Mouse (Mus musculus) gastrocnemius, postnatal 4 days (tissue): Measurements from ENCODE around the gene Dusp11. TPM values are rescaled to one million over a fixed set of nuclear protein-coding genes. Genes with fewer than 3 reads are reported as not detected.
"Not testable (repeated sequence)": the region's sequence is repeated elsewhere in the genome, so short reads cannot be mapped to it uniquely, and the experiment has no call there.

Experiments
- DNase-seq, 2 experiments: peaks; one replicate each; pipeline ENCODE4 v3.0.0; 2021 to 2022; ENCODE audit warnings: low spot score in 2 of 2, mixed read lengths in 2 of 2
- long read RNA-seq, 2 experiments: library from polyadenylated mRNA; stranded (forward); transcript quantifications; one replicate each; pipeline ENCODE4 v2.0.0; 2021
- total RNA-seq, 2 experiments: library from RNA; stranded (reverse); gene quantifications; 2 replicates each; pipeline ENCODE4 v1.2.3; 2021

Dusp11 gene
- 10 to 100 TPM; 61.6 to 72.7 TPM for total RNA-seq
- long read RNA-seq, experiment 1, full-length matches to known transcripts = 15 of 21 reads
- long read RNA-seq, experiment 1, partial matches to known transcripts = 1 of 21 reads
- long read RNA-seq, experiment 1, other reads (novel, unspliced or antisense) = 5 of 21 reads
- long read RNA-seq, experiment 2, full-length matches to known transcripts = 20 of 26 reads
- long read RNA-seq, experiment 2, partial matches to known transcripts = 0 of 26 reads
- long read RNA-seq, experiment 2, other reads (novel, unspliced or antisense) = 6 of 26 reads

DNA sequence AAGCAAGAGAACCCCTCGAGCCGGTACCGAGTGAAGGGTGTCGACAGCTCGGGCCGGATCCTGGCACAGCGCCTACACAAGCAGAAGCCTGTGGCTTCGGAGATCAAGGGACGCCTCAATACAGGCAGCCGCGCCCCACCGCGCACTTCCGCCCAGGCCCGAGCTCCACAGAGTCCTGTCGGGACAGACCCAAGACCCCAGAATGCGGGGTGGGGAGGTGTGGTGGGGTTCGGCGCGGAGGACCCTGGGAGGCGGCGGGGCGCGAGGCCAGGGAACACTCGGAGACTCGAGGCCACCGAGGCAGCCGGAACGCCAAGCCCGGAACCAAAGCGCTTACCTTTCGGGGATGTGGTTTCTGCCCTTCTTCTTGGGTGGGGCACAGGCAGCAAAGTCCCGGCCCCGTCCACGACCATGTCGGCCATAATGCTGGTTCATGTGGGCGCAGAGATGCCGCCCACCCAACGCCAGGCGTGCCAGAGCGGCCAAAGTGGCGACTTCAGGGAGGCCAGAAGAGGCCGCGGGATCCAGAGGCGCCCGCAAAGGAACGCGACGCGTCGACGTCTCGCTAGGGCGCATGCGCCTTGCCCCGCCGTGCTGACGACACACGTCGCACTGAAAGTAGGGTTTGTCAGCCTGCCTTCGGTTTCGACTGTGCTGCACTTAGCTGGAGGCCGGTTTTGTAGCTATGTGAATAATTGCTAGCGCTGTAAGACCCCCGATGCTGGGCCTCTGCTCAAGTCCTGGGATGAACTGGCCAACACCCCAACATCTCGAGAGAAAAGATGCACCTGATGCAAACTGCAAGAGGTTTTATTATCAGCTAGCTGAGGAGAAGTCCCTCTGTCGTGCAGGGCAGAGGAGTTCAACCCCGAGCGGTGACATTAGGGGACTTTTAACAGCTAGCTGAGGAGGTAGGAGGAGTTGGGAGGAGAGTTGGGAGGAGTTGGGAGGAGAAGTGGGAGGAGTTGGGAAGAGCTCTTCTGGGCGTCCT is at the start of gene Dusp11:
Gene Dusp11 (minus strand): TSS at position 567 of the 991 bp plus-strand sequence.
- DNase-seq = peak; percentile 93 to 95

DNA sequence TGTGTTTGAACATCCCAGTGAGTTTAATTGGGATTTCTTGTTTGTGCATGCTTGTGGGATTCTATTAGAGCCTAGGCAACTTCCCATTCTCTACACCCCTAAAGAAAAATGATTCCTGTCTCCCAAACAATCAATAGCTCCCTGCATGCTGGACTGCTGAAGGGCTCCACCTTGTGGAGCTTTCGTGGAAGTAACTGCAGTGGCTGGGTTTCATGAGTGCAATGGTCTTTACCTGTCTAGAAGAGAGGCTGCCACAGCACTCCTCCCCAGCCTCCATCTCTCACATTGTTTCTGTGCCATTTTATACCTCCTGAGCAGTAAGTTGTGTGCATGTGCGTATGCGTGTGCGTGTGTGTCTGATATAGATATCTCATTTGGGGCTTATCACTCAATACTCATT is 48.5 kb upstream of the Dusp11 start:
- DNase-seq = peak in 1 of 2 experiments; percentile 30

DNA sequence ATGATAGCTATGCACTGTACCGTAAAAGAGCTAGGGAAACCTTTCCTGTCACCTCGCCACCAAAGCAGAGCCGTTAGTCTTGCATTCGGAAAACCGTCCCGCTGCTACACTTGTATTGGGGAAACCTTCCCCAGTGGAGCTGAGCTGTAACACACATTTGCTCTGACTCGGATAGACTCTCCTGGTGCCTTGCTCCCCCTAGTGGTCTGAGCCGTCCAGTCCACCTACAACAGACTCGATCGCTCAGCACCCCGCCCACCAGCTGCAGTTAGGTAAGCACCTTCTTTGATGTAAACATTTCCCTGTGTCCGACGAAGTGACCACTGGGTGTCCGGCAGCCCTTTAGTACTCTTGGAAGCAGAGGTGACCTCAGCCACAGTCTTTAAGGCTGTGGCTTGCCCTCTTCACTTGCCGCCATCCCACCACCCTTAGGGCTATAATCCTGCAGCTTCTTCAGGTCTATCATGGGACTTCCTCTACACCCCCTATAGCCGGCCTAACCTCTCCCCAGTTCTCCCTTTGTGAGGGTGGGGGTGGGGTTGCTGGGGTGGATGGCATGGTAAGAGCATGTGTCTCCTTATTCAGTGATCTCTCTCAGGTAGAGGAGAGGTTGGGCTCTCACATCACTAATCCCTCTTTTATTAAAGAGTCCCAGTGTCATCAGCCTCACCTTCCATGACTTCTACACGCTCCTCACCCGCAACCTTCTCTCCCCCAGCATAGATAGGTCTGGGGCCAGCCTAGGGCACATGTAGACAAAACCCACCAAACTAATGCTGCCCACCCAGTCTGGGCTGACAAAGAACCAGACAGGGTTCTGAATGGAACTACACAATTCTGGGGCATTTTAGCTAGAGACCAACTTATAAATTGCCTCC is 43.0 kb upstream of the Dusp11 start:
- DNase-seq = peak; percentile 47 to 66

DNA sequence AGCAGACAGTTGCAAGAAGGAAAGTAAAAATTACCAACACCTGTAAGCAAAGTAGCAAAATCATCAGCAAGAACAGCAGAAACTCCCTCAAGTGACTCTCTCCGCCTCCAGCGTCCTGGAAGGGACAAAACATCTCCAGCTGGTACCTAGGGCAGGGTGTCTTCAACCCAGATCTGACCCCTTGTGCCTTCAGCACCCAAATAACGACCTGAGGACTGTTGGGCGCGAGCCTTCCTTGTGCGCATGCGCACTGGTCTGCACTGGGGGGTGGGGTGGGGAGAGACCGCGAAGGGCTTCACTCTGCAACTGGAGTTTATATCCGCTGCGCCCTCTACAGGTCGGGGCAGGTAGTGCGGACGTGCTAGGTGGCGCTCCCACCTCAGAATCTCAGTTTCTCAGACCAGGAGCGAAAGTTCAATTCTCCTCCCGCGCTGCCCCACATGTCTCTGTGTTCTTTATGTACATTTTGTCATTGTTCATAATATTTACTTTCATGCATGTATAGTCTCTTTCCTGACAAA is 42.0 kb upstream of the Dusp11 start:
- DNase-seq = no peak

DNA sequence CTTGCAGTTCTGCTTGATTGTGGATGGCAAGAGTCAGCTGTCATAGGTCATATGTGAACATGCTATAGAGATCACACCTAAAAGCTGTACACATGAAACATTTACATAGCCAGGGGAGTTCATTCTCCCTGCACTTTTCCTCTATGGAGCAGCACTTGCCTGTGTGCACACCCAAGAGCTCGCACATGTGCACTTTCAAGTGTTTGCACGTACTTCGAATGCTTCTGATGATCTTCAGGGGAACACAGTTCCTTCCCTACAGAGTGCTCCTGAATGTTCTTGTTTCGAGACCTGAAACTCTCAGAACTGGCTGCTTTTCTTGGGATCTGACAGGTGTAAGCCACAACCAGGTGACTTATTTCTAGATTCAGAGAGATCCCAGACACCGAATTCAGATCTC is 29.3 kb upstream of the Dusp11 start:
- DNase-seq = not testable (repeated sequence)

DNA sequence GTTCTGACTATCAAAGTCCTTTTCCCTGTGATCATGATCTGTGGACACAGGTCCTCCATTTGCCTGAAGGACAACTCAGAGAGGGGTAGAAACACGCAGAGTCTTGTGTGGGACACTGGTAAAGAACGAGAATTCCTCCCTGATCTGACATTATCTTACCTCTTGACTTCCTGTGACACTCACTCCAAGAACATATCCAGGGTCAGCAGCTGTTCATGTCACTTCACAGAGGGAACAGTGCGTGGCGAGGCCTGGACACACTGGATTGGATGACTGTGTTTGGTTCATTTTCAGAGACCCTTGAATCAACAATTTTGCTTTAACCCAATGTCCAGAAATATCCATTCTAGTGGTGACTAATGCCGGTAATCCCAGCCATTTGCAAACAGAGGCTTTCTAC is 28.1 kb upstream of the Dusp11 start:
- DNase-seq = not testable (repeated sequence)

DNA sequence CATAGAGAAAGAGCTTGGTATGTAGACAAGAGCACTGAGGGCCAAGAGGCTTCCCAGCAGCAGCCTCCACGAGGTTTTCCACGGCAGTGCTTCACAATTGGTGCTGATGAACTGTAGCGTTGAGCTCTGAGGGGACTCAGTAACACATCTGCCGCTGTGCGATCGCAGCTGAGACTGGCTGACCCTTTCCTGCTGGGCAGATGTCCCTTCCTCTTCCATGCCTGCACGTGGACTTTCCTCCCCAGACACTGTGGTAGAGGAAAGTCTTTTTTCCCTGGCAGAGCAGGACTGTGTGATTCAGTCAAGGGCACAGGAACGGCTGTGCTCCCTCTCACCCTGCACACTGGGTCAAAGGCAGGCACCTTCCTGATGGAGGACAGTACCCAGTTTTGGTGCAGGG is 22.9 kb upstream of the Dusp11 start:
- DNase-seq = no peak

DNA sequence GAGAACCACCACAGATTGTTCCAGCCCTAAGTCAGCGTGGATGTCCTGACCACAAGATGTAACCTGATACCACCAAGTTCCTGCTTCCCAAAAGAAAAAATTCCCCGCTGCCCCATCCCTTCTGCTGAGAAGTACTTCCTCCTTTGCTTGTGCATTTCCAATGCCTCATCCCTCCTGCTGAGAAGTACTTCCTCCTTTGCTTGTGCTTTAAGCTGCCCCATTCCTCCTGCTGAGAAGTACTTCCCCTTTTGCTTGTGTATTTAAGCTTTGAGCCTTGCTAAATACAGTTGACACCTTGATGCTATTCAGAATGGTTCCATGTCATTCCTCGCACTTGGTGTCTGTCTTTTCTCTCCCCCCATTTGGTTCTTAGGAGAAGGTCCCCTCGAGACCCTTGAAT is 17.3 kb upstream of the Dusp11 start:
- not testable (repeated sequence) for DNase-seq

DNA sequence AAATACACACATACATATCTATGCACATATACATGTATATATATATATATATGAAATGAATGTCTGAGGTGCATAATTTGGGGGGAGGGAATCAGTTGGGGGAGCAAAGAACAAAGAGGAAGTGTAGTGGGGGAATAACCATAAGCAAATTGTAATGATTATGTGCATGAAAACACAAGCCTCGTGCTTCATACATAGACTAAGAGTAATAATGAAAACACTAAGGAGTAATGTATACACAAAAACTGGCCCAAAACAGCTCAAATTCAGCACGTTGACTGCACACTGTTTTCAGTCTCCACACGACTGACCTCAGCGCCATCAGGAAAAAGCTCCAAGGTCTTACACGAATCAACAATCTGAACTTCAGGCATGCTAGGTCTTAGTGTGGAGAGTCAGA is 14.8 kb upstream of the Dusp11 start:
- DNase-seq = no peak

DNA sequence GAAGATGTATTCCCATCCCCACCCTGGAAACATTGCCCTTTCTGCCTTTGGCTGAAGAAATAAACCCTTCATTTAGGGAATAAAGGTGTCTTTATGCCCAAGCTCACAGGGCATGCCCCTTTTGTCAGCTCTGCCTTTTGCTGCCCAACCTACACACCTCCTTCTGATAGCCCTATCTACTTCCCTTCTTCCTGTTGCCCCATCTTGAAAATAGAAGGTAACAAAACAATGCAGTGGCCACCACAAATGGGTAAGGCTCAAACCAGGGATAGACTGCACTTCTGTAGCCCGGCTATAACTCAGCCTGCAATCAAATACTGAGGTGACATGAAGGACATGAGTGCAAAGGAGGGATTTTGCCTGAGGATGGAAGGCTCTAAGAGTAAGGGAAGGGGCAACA is 14.3 kb upstream of the Dusp11 start:
- DNase-seq = no peak

DNA sequence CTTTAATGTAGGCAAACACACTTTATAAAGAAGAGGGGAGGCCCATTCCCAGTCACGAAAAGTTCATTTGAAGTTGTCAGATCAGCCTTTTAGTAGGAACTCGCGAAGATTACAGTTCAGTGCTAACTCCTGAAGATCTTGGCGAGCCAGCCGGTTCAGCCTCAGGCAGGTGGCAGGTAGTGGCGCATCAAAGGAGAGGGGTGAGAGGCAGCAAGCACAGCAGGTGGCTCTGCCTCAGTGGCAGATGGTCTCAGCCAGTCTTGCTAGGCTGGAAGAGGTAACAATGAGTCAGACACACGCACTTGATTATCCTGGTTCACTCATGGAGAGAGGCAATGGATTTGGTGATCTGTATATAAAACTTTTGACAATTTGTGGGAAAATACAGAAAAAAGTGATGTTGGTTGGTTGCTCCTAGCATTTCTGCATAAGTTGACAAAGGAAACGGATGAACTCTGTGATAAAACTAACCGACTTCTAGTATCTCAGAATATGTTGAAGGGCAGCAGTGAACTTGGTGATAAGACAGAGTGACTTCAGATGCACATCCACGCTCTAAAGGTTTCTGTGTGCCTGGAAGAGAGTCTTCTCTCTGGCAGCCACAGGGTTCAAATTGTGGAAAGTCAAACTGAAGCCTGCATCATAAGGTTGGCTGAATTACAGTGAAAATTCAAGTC is 13.6 kb upstream of the Dusp11 start:
- DNase-seq = no peak

DNA sequence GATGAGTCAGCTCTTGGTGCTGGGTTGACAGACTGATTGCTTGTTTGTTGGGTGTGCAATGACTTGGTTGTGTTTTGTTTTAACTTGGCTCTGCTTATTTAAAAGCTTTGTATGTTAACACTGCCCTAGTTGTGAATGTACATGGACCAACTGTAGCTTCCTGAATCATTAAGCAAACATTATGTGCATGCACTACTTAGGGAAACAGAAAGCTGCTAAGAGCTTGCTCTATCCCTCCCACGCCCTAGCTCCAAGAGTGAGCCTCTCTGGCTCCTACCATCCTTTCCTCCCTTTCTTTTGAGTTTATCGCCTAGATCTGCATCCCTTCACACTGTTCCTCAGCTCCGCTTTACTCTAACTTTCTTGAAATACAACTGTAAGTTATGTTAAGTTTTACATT is 11.9 kb upstream of the Dusp11 start:
- DNase-seq = no peak

DNA sequence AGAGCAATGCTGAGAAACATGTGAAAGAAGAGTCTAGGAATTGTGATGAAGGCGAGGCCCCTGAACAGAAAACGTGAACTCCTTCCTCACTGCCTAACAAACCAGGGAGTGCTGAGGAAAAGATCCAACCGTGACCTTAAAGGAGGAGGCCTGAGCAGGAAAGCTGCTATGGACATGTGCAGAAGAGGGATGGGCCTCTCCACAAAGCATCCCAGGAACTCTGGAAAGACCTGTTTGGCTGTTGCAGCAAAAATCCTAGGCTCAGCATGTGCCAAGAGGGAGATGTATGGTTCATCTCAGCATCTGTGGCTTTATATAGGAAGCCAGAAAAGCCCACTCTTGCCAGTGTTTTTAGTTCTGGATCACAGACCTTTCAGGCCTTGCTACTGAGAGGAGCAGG is 11.2 kb upstream of the Dusp11 start:
- DNase-seq = no peak

DNA sequence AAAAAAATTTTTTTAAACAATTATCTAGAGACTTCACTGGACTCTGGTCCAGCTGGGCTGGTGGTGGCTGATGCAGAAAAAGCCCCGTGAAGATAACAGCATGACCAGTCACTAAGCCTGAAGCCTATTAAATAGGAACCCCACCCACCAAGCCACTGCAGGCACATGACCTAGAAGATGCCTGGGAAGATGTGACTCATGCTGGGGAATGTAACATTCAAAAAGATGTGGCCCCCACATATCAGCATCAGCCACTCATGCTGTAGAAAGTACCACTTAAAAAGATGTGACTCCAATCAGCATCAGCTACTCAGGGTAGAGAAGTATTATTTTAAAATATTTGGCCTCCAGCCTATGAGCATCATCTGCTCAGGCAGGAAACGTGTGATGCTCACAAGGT is 8.4 kb upstream of the Dusp11 start:
- DNase-seq = no peak

DNA sequence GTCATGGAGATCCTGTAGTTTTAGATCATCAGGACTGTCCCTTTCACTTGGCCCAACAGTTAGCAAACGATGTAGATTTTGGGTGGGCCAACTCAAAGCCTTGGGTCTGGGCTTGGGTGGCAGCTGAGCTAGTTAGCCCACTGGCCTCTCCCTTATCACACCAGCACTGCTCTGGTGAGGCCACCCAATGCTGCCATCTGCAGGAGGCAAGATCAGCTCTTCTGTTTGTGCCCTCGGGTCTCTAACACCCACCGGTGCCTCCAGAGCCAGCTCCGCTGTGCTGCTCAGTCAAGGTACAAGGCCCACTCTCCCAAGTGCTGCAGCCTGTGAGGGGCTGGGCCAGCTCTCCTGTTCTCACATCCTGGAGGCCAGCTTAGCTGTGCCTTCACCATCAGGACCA is 5.2 kb upstream of the Dusp11 start:
- DNase-seq = no peak

DNA sequence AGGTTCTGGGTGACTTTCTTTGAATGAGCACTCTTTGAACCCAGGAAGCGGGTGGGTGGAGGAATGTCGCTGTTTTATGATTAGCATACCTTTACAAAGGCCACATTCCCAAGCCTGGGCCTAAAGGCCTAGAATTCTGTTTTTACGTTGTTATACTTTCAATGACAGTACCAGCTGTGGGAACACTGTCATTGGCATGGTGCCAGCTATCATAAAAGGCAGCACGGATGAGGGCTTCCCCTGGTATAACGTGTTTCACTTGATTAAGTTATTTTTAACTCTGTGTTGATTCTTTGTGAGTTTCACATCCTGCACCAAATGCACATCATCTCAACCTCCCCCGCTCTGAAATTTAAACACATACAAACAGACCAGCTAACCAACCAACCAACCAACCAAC is 4.6 kb upstream of the Dusp11 start:
- DNase-seq = peak in 1 of 2 experiments; percentile 35

DNA sequence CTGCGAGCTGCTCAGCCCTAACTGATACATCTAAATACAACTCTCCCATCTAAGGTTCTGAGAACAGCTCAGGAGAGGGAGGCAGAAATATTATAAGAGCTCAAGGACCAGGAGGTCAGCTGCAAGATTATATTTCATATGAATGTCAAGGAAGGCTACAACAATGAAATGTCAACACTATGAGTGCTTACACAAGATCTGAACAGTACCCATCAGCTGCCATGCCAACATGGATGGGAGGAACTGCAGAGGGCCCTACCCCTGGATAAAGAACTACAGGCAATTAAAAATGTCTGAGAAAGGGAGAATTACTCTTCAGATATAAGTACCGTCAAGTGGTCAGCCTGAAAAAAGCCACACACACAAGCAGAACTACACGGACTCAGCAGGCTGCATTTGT is 3.9 kb downstream of the Dusp11 start:
- DNase-seq = no peak

DNA sequence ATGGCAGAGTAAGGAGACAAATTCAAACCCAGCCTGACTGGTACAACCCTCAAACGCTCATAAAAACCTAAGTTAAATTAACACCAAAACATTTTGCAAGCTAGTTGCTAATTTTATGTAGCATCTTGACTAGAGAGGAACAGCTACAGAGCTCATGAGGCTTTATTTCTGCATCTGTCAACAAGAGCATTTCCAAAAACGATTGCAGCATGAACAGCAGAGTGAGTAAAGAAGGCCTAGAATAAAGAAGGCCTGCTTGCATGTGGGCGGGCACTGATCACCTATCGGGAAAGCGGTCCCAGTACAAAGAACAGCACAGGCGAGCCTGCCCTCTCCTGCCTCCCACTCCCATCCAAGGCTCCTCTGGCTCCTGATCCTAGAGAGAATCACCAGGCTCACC is 12.9 kb downstream of the Dusp11 start:
- no peak for DNase-seq

DNA sequence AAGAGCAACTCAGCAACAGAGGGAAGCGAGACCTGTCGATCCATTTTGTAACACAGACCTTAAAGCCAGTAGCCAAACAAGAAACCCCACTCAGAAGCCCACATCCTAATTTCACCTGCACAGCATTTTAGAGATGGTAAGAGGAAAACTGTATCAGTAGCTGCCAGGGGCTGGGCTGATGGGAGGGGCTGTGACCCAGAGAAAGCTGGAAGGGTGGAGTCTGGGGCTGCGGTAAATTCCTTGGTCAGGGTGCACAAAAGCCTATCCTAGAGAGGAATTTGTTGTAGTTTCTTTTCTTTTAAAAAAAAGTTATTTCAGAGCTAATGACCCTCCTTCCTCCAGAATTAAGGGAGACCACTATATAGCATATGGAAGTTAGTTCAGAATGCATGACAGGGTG is 19.0 kb downstream of the Dusp11 start:
- no peak for DNase-seq

DNA sequence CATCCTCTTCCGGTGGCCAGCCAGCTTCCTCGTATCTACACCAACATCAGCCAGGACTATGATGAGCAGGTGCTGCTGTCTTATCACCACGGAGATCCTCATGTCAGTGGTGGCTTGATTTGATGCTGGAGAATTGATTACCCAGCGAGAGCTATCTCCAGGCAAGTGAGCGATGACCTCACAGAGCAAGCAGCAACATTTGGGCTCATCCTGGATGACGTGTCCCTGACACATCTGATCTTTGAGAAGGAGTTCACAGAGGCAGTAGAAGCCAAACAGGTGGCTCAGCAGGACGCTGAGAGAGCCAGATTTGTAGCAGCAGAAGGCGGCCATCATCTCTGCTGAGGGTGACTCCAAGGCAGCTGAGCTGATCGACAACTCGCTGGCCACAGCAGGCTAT is 22.8 kb downstream of the Dusp11 start:
- no peak for DNase-seq
